Mouse (Mus musculus): Measurements from ENCODE around the gene Cenpo. TPM values are rescaled to one million over a fixed set of nuclear protein-coding genes. Genes with fewer than 3 reads are reported as not detected.

Cenpo gene
- polyA plus RNA-seq, 1 experiment from 2014 or later: 18.6 TPM

- WGBS: 76% methylated on average over 3 of the region's 3 CpGs
- Histone ChIP-seq H3K9ac (replicated peaks) (no peak overlapping the region), H3K4me1 (no peaks in the 10 kb centered on the region), H3K9me3 (no peaks in the 10 kb centered on the region), H3K4me2 (replicated peaks) (no peak overlapping the region), H3K27me3 (no peaks in the 10 kb centered on the region), H3K4me3 (no peak overlapping the region), H3K27ac (replicated peaks) (no peak overlapping the region), H3K36me3 (no peaks in the 10 kb centered on the region)
- no peak for ATAC-seq (ENCODE audit: low FRiP score, low read depth)
These were observed 67.1 kb downstream of the Cenpo start for GRCm38 (mm10) chr12:4166970-4167369.

GRCm38 (mm10) chr12:4162886-4163285 lies 71.2 kb downstream of the Cenpo start:
- Histone ChIP-seq H3K27me3 (no peaks in the 10 kb centered on the region), H3K27ac (replicated peaks) (no peak overlapping the region), H3K4me2 (replicated peaks) (no peak overlapping the region), H3K9ac (replicated peaks) (no peak overlapping the region), H3K4me3 (no peak overlapping the region), H3K36me3 (no peaks in the 10 kb centered on the region), H3K4me1 (no peaks in the 10 kb centered on the region), H3K9me3 (no peaks in the 10 kb centered on the region)
- 39% methylated on average over 2 of the region's 2 CpGs for WGBS
- ATAC-seq (ENCODE audit: low FRiP score, low read depth): no peak

GRCm38 (mm10) chr12:4160322-4160721 lies 73.8 kb downstream of the Cenpo start:
- ATAC-seq (ENCODE audit: low FRiP score, low read depth): no peak
- no peak overlapping the region for H3K4me3 ChIP-seq
- H3K4me1 ChIP-seq: no peaks in the 10 kb centered on the region
- H3K27ac ChIP-seq (replicated peaks): no peak overlapping the region
- H3K9ac ChIP-seq (replicated peaks): no peak overlapping the region
- no peaks in the 10 kb centered on the region for H3K36me3 ChIP-seq
- WGBS: 77% methylated on average over 7 of the region's 7 CpGs
- H3K27me3 ChIP-seq: no peaks in the 10 kb centered on the region
- no peaks in the 10 kb centered on the region for H3K9me3 ChIP-seq
- no peak overlapping the region for H3K4me2 ChIP-seq (replicated peaks)

- ATAC-seq (ENCODE audit: low FRiP score, low read depth): no peak
- no peak overlapping the region for H3K4me2 ChIP-seq (replicated peaks)
- WGBS: 88% methylated on average over 7 of the region's 7 CpGs
- no peaks in the 10 kb centered on the region for H3K27me3 ChIP-seq
- no peak overlapping the region for H3K27ac ChIP-seq (replicated peaks)
- no peaks in the 10 kb centered on the region for H3K9me3 ChIP-seq
- no peaks in the 10 kb centered on the region for H3K36me3 ChIP-seq
- no peak overlapping the region for H3K9ac ChIP-seq (replicated peaks)
- H3K4me3 ChIP-seq: no peak overlapping the region
- no peaks in the 10 kb centered on the region for H3K4me1 ChIP-seq
These were observed 75.0 kb downstream of the Cenpo start for GRCm38 (mm10) chr12:4158868-4159632.

GRCm38 (mm10) chr12:4158179-4158578 lies 75.9 kb downstream of the Cenpo start:
- WGBS: 87% methylated on average over 3 of the region's 3 CpGs
- H3K4me3 ChIP-seq: no peak overlapping the region
- no peaks in the 10 kb centered on the region for H3K4me1 ChIP-seq
- no peaks in the 10 kb centered on the region for H3K9me3 ChIP-seq
- no peaks in the 10 kb centered on the region for H3K36me3 ChIP-seq
- H3K27ac ChIP-seq (replicated peaks): no peak overlapping the region
- no peaks in the 10 kb centered on the region for H3K27me3 ChIP-seq
- no peak overlapping the region for H3K4me2 ChIP-seq (replicated peaks)
- no peak overlapping the region for H3K9ac ChIP-seq (replicated peaks)
- ATAC-seq (ENCODE audit: low FRiP score, low read depth): no peak

- Histone ChIP-seq H3K36me3 (no peaks in the 10 kb centered on the region), H3K4me2 (replicated peaks) (no peak overlapping the region), H3K4me3 (no peak overlapping the region), H3K9ac (replicated peaks) (no peak overlapping the region), H3K4me1 (no peaks in the 10 kb centered on the region), H3K9me3 (no peaks in the 10 kb centered on the region), H3K27ac (replicated peaks) (no peak overlapping the region), H3K27me3 (no peaks in the 10 kb centered on the region)
- ATAC-seq (ENCODE audit: low FRiP score, low read depth): no peak
- WGBS: 89% methylated on average over 2 of the region's 2 CpGs
These were observed 76.6 kb downstream of the Cenpo start for GRCm38 (mm10) chr12:4157466-4157865.

GRCm38 (mm10) chr12:4151969-4152368 lies 82.1 kb downstream of the Cenpo start:
- Histone ChIP-seq H3K4me1 (no peaks in the 10 kb centered on the region), H3K27me3 (no peaks in the 10 kb centered on the region), H3K9ac (replicated peaks) (no peak overlapping the region), H3K36me3 (no peaks in the 10 kb centered on the region), H3K4me3 (no peak overlapping the region), H3K9me3 (no peaks in the 10 kb centered on the region), H3K4me2 (replicated peaks) (no peak overlapping the region), H3K27ac (replicated peaks) (no peak overlapping the region)
- no peak for ATAC-seq (ENCODE audit: low FRiP score, low read depth)
- 89% methylated on average over 3 of the region's 3 CpGs for WGBS

GRCm38 (mm10) chr12:4150936-4151335 lies 83.2 kb downstream of the Cenpo start:
- Histone ChIP-seq H3K4me3 (no peak overlapping the region), H3K9me3 (no peaks in the 10 kb centered on the region), H3K4me2 (replicated peaks) (no peak overlapping the region), H3K27ac (replicated peaks) (no peak overlapping the region), H3K4me1 (no peaks in the 10 kb centered on the region), H3K36me3 (0 out of 2 replicates have a peak, but pooled peaks cover under 1% of the 10 kb centered on the region), H3K27me3 (no peaks in the 10 kb centered on the region), H3K9ac (replicated peaks) (no peak overlapping the region)
- 87% methylated on average over 2 of the region's 2 CpGs for WGBS
- ATAC-seq (ENCODE audit: low FRiP score, low read depth): no peak

Other genes starting within 250 kb of the Cenpo start
- 32.0 and 34.3 TPM in 2 replicates for gene Efr3b, start 195.4 kb downstream of the Cenpo start, polyA plus RNA-seq (2016; fragmentation: Nextera tagmentation; extraction: Ambion mirVana)
- gene Dnajc27, start 151.7 kb downstream of the Cenpo start, polyA plus RNA-seq (2016; fragmentation: Nextera tagmentation; extraction: Ambion mirVana): 14.0 and 14.2 TPM in 2 replicates
- gene Adcy3, start 101.2 kb downstream of the Cenpo start, polyA plus RNA-seq (2016; fragmentation: Nextera tagmentation; extraction: Ambion mirVana): 6.8 and 7.2 TPM in 2 replicates
- gene Ptrhd1, start 267 bp downstream of the Cenpo start, polyA plus RNA-seq (2016; fragmentation: Nextera tagmentation; extraction: Ambion mirVana): 5.6 and 5.9 TPM in 2 replicates
- 6.8 and 7.1 TPM in 2 replicates for gene Ncoa1, start 242.9 kb upstream of the Cenpo start, polyA plus RNA-seq (2016; fragmentation: Nextera tagmentation; extraction: Ambion mirVana)

Measured in midbrain, embryonic 12.5 days (tissue).